11 mouse cellular contexts compared by ENCODE assay signal in the genomic region with DNA sequence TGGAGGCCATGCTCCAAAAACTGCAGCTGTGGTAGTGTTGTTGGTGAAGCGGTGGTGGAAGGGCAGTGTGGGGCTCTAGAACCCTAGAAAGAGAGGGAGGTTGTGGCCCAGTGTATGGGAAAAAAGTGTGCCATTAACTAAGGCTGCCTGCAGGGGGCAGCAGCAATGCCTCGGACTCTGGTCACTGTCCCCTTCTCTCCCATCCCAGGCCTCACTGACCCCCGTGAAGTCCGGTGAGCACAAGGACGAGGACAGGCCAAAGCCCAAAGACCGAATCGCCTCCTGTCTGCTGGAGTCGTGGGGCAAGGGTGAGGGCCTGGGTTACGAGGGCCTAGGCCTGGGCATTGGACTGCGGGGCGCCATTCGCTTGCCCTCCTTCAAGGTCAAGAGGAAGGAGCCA. TPM values are rescaled to one million over a fixed set of nuclear protein-coding genes. Genes with fewer than 3 reads are reported as not detected.
DNase-seq lines count a peak whose midpoint lies in the region; ATAC-seq and TF ChIP-seq lines count a peak whose summit lies in the region.
"Had no signal": no experiment of that assay in that cellular context is flagged by ENCODE, and none has a peak within 500 bp of the region (broad histone marks: within the 10 kb centered on the region; RNA-seq: fewer than 3 reads in every experiment).

No protein-coding gene starts in this region.

- no peak overlapping the region for H3K4me2 ChIP-seq in kidney, embryonic 16.5 days (replicated peaks; ENCODE audit: low read depth, low read length)

- no peaks in the 10 kb centered on the region for H3K27me3 ChIP-seq in kidney, embryonic 16.5 days (ENCODE audit: insufficient read depth, low read length)
- H3K27me3 ChIP-seq in testis, adult 2 months (ENCODE audit: control insufficient read depth, insufficient read depth, low read length): no peaks in the 10 kb centered on the region

- 86% methylated on average over 12 of the region's 12 CpGs for WGBS in kidney, embryonic 16.5 days

- H3K9me3 ChIP-seq in kidney, embryonic 16.5 days (ENCODE audit: low read length): no peaks in the 10 kb centered on the region

- H3K36me3 ChIP-seq in kidney, embryonic 16.5 days (ENCODE audit: insufficient read depth, low read length): peaks cover 80% of the 10 kb centered on the region
- peaks cover 4% of the 10 kb centered on the region for H3K36me3 ChIP-seq in testis, adult 2 months (ENCODE audit: control insufficient read depth, insufficient read depth, low read length)

- H3K9ac ChIP-seq in kidney, embryonic 16.5 days (replicated peaks; ENCODE audit: low read length): no peak overlapping the region

- no peak overlapping the region for H3K4me3 ChIP-seq in kidney, embryonic 16.5 days (ENCODE audit: low read length)
- no peak overlapping the region for H3K4me3 ChIP-seq in testis, adult 2 months (ENCODE audit: control insufficient read depth, low read depth, low read length)

- peak; percentile 68; the same call in 1 of the 2 replicates for TF ChIP-seq CTCF in testis, adult 2 months (IDR thresholded peaks at IDR 0.05; ENCODE audit: control insufficient read depth, insufficient read depth, insufficient replicate concordance, low read depth, low read length)

- H3K4me1 ChIP-seq in kidney, embryonic 16.5 days (ENCODE audit: insufficient read depth, low read length): no peaks in the 10 kb centered on the region
- peaks cover 10% of the 10 kb centered on the region for H3K4me1 ChIP-seq in testis, adult 2 months (ENCODE audit: control insufficient read depth, insufficient read depth, low read length)

- no peak for TF ChIP-seq POLR2A in testis, adult 2 months (IDR thresholded peaks at IDR 0.05; ENCODE audit: control insufficient read depth, low read depth, low read length)

- no peak for ATAC-seq in kidney, embryonic 16.5 days (ENCODE audit: low FRiP score, low TSS enrichment)

- peak; percentile 16 to 30 for DNase-seq in cerebellum, adult 18-20 months
- no peak for DNase-seq in cerebellum, postnatal 36 days
- peak; percentile 54 for DNase-seq in kidney, adult 11 months
- no peak for DNase-seq in testis, postnatal 10 days (ENCODE audit: low spot score)
- no peak for DNase-seq in urinary bladder, adult 2 months (ENCODE audit: low spot score)
- no peak for DNase-seq in layer of hippocampus, adult 18-20 months (ENCODE audit: low spot score in 2 of 2)
- DNase-seq: gastrocnemius, postnatal 36 days had no signal

- H3K27ac ChIP-seq in kidney, embryonic 16.5 days (ENCODE audit: low read length): no peak overlapping the region
- H3K27ac ChIP-seq in testis, adult 2 months (ENCODE audit: control insufficient read depth, insufficient read depth, low read depth, low read length): no peak overlapping the region

RNA-seq across cellular contexts. Expression of a gene that starts 12.4 kb away (rescaled TPM):
- 86.9 and 87.9 TPM in 2 replicates for polyA plus RNA-seq in kidney, embryonic 16.5 days (2015; fragmentation: Nextera tagmentation; extraction: Ambion mirVana)
- polyA plus RNA-seq in testis, adult 2 months (2012; rRNA removed): 36.3 and 37.1 TPM in 2 replicates
- polyA plus RNA-seq in urinary bladder, adult 2 months (2012; rRNA removed): 24.8 and 26.7 TPM in 2 replicates
- 10 to 100 TPM; 26.5 to 31.5 TPM for total RNA-seq in layer of hippocampus, adult 18-20 months (2021)

RNA-seq across cellular contexts. Expression of a gene that starts 14.8 kb away (rescaled TPM):
- polyA plus RNA-seq in kidney, embryonic 16.5 days (2015; fragmentation: Nextera tagmentation; extraction: Ambion mirVana): 8.4 and 11.0 TPM in 2 replicates
- 11.3 and 13.7 TPM in 2 replicates for polyA plus RNA-seq in testis, adult 2 months (2012; rRNA removed)
- 3.1 and 10.4 TPM in 2 replicates for polyA plus RNA-seq in urinary bladder, adult 2 months (2012; rRNA removed)
- 10 to 100 TPM; 34.8 to 37.4 TPM for total RNA-seq in layer of hippocampus, adult 18-20 months (2021)

RNA-seq across cellular contexts. Expression of a gene that starts 24.3 kb away (rescaled TPM):
- polyA plus RNA-seq in kidney, embryonic 16.5 days (2015; fragmentation: Nextera tagmentation; extraction: Ambion mirVana): 3.2 and 3.8 TPM in 2 replicates
- 0.78 and 1.1 TPM in 2 replicates for polyA plus RNA-seq in testis, adult 2 months (2012; rRNA removed)
- 1.6 and 1.8 TPM in 2 replicates for polyA plus RNA-seq in urinary bladder, adult 2 months (2012; rRNA removed)
- 10 to 100 TPM; 49.1 to 50.9 TPM for total RNA-seq in layer of hippocampus, adult 18-20 months (2021)

RNA-seq across cellular contexts. Expression of a gene that starts 25.8 kb away (rescaled TPM):
- 0.23 and 0.29 TPM in 2 replicates for polyA plus RNA-seq in kidney, embryonic 16.5 days (2015; fragmentation: Nextera tagmentation; extraction: Ambion mirVana)
- 1.7 TPM in 2 replicates for polyA plus RNA-seq in testis, adult 2 months (2012; rRNA removed)
- 0.27 and 0.45 TPM in 2 replicates for polyA plus RNA-seq in urinary bladder, adult 2 months (2012; rRNA removed)
- total RNA-seq in layer of hippocampus, adult 18-20 months (2021): not detected
- total RNA-seq: left cerebral cortex, postnatal 14 days had no signal
- polyA plus RNA-seq: neural tube, embryonic 14.5 days had no signal

Comparison
In these comparisons a context has a peak if more than half of its experiments do, and no peak if none do; other contexts are left out.
1. DNase-seq: peak in cerebellum, adult 18-20 months (2 of 2) and kidney, adult 11 months (single experiment); none in cerebellum, postnatal 36 days (0 of 2), testis, postnatal 10 days (single experiment), urinary bladder, adult 2 months (single experiment) and layer of hippocampus, adult 18-20 months (0 of 2).